Mouse (Mus musculus) splenic B cell, adult 2 months (primary cell): Measurements from ENCODE around the gene Tshz3.

Source experiments
- DNase-seq: peaks from one replicate; pipeline ENCODE4 v3.0.0-alpha.2; 2011; ENCODE audit warnings: low read depth, low spot score
- H3K27me3 ChIP-seq: 2 replicates; pipeline ENCODE4 v1.6.1; 2012; ENCODE audit warnings: mild to moderate bottlenecking, low read length, moderate library complexity, mixed read lengths; ENCODE audit not compliant: control insufficient read depth, poor library complexity, insufficient read depth, severe bottlenecking
- H3K36me3 ChIP-seq: 2 replicates; pipeline ENCODE4 v1.6.1; 2012; ENCODE audit warnings: mild to moderate bottlenecking, low read length, moderate library complexity, mixed read lengths; ENCODE audit not compliant: control insufficient read depth, poor library complexity, insufficient read depth, severe bottlenecking

The Tshz3 gene

GRCm38 (mm10) chr7:36691617-36692016 is 6.3 kb upstream of the Tshz3 start:
- DNase-seq, result no peak

DNA sequence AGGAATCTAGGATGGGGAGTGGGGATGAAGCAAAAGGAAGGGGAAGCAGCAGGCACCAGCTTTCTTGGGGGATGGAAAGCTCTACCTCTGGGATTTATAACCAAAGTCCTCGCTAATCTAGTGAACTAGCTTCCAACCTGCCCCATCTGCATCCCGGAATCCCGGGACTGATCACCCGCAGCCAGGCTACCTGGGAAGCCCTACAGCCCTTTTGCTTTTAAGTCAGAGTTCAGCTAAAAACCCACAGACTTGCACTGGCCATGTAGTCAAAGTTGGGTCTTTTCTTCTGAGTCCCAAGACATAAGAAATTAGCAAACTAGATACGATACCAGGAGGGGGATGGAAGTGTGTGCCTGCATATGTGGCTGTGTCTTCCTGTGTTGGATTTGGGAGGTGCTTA is 5.5 kb upstream of the Tshz3 start:
- Histone ChIP-seq H3K36me3 (no peaks in the 10 kb centered on the region), H3K27me3 (no peaks in the 10 kb centered on the region)
- DNase-seq, result no peak

More at GRCm38 (mm10) chr7:36691617-36692016, 6.3 kb upstream of the Tshz3 start:
- Histone ChIP-seq H3K27me3 (no peaks in the 10 kb centered on the region), H3K36me3 (no peaks in the 10 kb centered on the region)

DNA sequence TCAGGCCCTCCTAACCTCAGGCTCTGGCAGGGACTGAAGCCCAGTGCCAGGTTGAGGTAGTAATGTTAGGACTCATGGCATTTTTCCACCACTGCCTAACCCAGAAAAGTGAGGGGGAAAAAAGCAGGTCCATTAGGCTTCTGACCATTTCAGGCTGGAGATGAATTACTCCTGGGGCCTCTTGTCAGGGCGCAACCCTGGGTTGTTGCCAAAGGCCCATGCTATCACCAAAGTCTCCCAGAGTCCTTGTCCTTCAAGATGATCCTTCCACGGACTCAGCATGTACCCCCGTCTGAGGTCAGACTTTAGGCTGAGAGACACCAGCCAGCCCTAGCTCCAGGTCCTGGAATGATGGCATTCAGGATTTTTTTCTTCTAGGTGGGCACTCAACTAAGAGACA is 4.8 kb upstream of the Tshz3 start:
- no peak for DNase-seq
- Histone ChIP-seq H3K27me3 (no peaks in the 10 kb centered on the region), H3K36me3 (no peaks in the 10 kb centered on the region)

- Histone ChIP-seq H3K27me3 (no peaks in the 10 kb centered on the region), H3K36me3 (no peaks in the 10 kb centered on the region)
- DNase-seq, result no peak
Measured at GRCm38 (mm10) chr7:36694642-36695191, 3.2 kb upstream of the Tshz3 start.

DNA sequence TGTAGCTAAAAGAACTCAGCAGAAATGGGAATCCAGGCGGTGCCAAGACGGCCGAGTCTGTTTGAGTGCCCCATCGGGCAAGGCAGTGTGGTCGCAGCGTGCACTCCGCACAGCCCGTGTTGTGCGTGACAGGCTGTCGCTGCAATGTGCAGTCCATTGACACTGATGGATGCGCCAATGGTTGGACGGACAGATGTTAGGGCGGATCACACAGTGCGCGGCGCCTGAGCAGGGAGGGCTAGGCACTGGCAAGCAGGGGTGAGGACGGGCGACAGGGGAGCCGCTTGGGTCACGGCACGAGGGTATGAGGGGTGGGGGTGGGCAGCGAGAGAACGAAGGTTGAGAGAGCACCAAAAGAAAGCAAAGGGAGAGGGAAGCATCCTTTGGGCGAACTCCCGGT is 2.6 kb upstream of the Tshz3 start:
- no peaks in the 10 kb centered on the region for H3K36me3 ChIP-seq

GRCm38 (mm10) chr7:36695791-36696241 is 2.1 kb upstream of the Tshz3 start:
- Histone ChIP-seq H3K27me3 (no peaks in the 10 kb centered on the region), H3K36me3 (no peaks in the 10 kb centered on the region)
- no peak for DNase-seq

More for the DNA sequence above, 2.6 kb upstream of the Tshz3 start:
- H3K27me3 ChIP-seq, result no peaks in the 10 kb centered on the region
- DNase-seq, result no peak

- DNase-seq, result no peak
- Histone ChIP-seq H3K27me3 (no peaks in the 10 kb centered on the region), H3K36me3 (no peaks in the 10 kb centered on the region)
Measured at GRCm38 (mm10) chr7:36696406-36697117, 1.4 kb upstream of the Tshz3 start.

GRCm38 (mm10) chr7:36697118-36697855 is 631 bp upstream of the Tshz3 start:
- Histone ChIP-seq H3K27me3 (no peaks in the 10 kb centered on the region), H3K36me3 (no peaks in the 10 kb centered on the region)
- DNase-seq, result no peak

DNA sequence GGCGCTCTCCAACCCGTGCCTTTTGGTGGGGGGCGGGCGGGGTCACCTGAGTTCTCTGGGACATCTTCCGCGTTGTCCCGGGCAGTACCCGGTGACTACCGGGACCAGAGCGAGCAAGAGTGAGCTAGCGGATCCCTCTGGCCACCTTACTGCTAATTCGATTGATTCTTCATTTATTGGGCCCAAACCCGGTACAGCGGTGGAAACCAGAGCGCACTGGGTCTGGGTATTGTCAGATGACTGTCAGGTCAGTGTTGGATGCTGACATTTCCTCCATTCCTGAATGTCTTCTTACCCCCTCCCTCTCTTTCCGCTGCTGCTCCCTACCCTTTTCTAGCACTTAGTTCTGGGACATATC is 650 bp downstream of the Tshz3 start:
- no peaks in the 10 kb centered on the region for H3K36me3 ChIP-seq
- H3K27me3 ChIP-seq, result no peaks in the 10 kb centered on the region
- no peak for DNase-seq

DNA sequence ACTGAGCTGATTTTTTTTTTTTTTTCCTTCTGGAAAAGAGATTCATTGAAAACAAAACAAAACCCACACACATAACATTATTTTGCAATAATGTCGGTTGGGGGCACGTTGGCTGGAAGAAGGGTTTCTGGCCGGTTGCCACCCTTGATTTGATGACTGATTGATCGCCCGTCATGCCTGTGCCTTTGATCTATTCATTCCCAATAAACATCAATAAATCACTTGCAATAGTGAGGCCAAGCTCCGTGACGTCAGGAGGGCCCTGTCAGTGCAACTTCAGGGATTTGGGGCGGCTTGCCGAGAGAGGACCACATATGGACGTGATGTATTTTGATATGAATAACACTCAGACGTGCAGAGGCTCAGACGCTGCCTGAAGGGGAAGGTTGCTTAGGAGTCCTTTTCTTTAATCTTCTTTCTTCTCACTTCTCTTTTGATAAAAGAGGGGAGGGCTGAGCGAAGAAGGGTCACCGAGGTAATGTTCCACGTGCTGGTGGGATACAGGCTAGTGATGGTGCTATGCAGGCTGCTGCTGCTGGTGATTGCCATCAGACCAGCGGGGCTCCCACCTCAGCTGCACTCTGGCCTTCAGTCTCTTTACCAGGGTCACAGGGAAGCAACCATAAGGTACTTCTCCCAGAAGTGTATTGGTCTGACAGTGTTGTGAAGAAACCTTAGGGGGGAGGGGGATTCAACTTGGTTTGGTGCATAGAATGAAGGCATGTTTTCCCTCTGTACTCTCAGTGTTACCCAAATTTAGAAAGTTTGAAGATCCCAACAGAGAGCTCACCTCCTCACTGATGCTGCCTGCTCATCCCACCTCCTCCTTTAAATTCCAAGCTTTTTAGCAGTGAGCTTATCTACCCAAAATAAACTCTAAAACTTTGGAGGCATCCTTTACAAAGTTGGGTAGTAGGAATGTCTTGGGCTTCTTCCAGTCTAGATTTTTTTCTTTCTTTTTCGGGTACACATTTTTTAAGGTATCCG is 1.4 kb downstream of the Tshz3 start:
- DNase-seq, result no peak
- Histone ChIP-seq H3K36me3 (no peaks in the 10 kb centered on the region), H3K27me3 (no peaks in the 10 kb centered on the region)

DNA sequence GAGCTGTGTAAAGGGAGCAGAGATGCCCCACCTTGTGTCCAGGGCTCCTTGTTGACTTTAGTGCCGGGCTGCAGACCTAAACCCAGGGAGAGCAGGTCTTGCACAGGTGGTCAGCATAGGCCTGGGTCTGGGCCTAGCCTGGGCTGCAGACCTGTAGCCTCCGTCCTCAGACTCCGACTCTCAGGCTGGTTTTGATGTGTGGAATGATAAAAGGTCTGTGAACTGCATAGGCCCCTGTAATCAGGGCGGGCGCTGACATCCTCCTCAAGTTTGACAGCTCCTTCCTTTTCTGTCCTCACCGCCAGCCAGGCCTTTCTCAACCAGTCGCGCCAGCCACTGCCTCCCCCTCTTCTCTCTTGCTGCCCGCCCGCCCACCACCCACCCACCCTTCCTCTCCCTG is 8.7 kb downstream of the Tshz3 start:
- Histone ChIP-seq H3K36me3 (no peaks in the 10 kb centered on the region), H3K27me3 (no peaks in the 10 kb centered on the region)
- no peak for DNase-seq

DNA sequence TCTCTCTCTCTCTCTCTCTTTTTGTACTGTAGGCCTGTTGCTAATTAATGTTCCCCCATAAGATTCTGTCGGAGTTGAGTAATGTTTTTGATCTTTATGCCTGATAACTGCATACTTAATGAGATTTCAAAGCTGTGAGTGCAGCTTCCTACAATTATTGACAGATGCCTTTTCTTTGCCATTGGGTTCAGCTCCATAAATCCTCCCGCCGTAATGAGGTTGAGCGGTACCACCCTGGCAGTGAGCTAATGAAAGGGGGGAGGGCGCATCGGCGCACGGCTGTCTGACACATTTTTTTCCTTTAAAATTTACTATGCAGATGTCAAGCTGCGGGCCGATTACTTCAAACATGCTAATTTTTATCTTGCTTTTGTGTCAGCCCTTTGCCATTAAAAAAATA is 9.3 kb downstream of the Tshz3 start:
- no peak for DNase-seq
- Histone ChIP-seq H3K36me3 (no peaks in the 10 kb centered on the region), H3K27me3 (no peaks in the 10 kb centered on the region)

- no peaks in the 10 kb centered on the region for H3K27me3 ChIP-seq
- no peak for DNase-seq
- H3K36me3 ChIP-seq, result no peaks in the 10 kb centered on the region
Measured at GRCm38 (mm10) chr7:36707681-36708350, 9.9 kb downstream of the Tshz3 start.

DNA sequence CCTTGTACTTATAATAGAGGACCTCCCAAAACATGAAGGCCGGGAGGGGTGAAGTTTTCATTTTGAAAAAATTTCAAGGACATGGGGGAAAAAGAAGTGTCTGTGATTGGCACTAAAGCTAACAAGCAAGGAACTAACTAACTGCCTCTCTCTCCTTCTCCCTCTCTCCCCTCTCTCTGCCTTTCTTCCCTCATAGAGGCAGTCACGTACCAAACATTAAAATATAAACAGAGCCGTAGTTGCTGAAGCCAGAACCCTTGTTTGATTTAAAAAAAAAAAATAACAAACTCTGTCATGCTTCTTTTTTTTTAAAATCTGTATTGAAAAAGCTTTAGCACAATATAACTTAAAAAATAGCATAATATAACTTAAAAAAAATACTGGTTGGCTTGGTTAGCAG is 10.9 kb downstream of the Tshz3 start:
- no peaks in the 10 kb centered on the region for H3K36me3 ChIP-seq
- no peak for DNase-seq
- H3K27me3 ChIP-seq, result no peaks in the 10 kb centered on the region
